Mouse (Mus musculus) effector memory CD4-positive, alpha-beta T cell, adult 5 months (primary cell): ENCODE measurements around the gene Zwilch. TPM values are rescaled to one million over a fixed set of nuclear protein-coding genes. Genes with fewer than 3 reads are reported as not detected.

Source experiments
- polyA plus RNA-seq: library from polyadenylated mRNA; unstranded; fragments of 100-300 nt; shearing (Covaris generic); gene quantifications from one replicate; pipeline ENCODE4 v1.2.1, GENCODE M21; 2017

Gene Zwilch
- 3.1 TPM for polyA plus RNA-seq

GRCm38 (mm10) chr9:64172816-64173665, at the start of gene Zwilch, which contains the start of gene Rpl4:
Gene Zwilch (minus strand): TSS chr9:64173104.
Gene Rpl4 (plus strand): TSS chr9:64173375.

GRCm38 (mm10) chr9:64178974-64179646, 6.2 kb upstream of the Zwilch start, which contains the start of gene Snapc5:
Gene Snapc5 (plus strand): TSS chr9:64179274.

GRCm38 (mm10) chr9:64116876-64117275, 56.0 kb downstream of the Zwilch start, which contains the start of gene Lctl:
Gene Lctl (plus strand): TSS chr9:64117147.

Other genes with a start within 250 kb of the Zwilch start
- gene Smad6, start 151.0 kb downstream of the Zwilch start, polyA plus RNA-seq, result not detected
- gene Lctl, start 56.0 kb downstream of the Zwilch start, polyA plus RNA-seq, result not detected
- 1,720 TPM for gene Rpl4, start 271 bp upstream of the Zwilch start, polyA plus RNA-seq
- gene Snapc5, start 6.2 kb upstream of the Zwilch start, polyA plus RNA-seq, result 32.1 TPM
- 9.5 TPM for gene Uchl4, start 62.1 kb upstream of the Zwilch start, polyA plus RNA-seq
- 77.4 TPM for gene Map2k1, start 80.5 kb upstream of the Zwilch start, polyA plus RNA-seq
- gene Tipin, start 108.5 kb upstream of the Zwilch start, polyA plus RNA-seq, result 26.2 TPM
- gene Dis3l, start 168.2 kb upstream of the Zwilch start, polyA plus RNA-seq, result 15.9 TPM
- gene Megf11, start 212.5 kb upstream of the Zwilch start, polyA plus RNA-seq, result 0.30 TPM